Mouse (Mus musculus) heart, adult 2 months (tissue): ENCODE results near the gene Siah3. TPM values are rescaled to one million over a fixed set of nuclear protein-coding genes. Genes with fewer than 3 reads are reported as not detected.

Experiments used
- DNase-seq, 2 experiments: peaks; one replicate each; pipeline ENCODE4 v3.0.0; 2021
- H3K27ac ChIP-seq: fragments of 200-600 bp; 2 replicates; pipeline ENCODE4 v1.8.1; 2022
- H3K27me3 ChIP-seq: fragments of 200-500 bp; 2 replicates; pipeline ENCODE4 v1.6.1; 2012; ENCODE audit warnings: mild to moderate bottlenecking, low read length, inconsistent platforms, mixed read lengths; ENCODE audit not compliant: control insufficient read depth, insufficient read depth
- H3K36me3 ChIP-seq: fragments of 200-500 bp; 2 replicates; pipeline ENCODE4 v1.6.1; 2012; ENCODE audit warnings: low read length, inconsistent platforms; ENCODE audit not compliant: control insufficient read depth, insufficient read depth
- H3K4me1 ChIP-seq: fragments of 200-500 bp; 2 replicates; pipeline ENCODE4 v1.6.1; 2011; ENCODE audit warnings: low read length; ENCODE audit not compliant: control insufficient read depth, insufficient read depth
- H3K4me3 ChIP-seq: fragments of 200-600 bp; 2 replicates; pipeline ENCODE4 v1.8.1; 2022
- H3K79me2 ChIP-seq: fragments of 200-500 bp; replicated peaks from 2 replicates; pipeline ENCODE4 v1.6.1; 2012; ENCODE audit warnings: mild to moderate bottlenecking, inconsistent platforms, low read length, moderate library complexity, mixed read lengths; ENCODE audit not compliant: control insufficient read depth, insufficient read depth
- H3K9ac ChIP-seq: fragments of 200-500 bp; 2 replicates; pipeline ENCODE4 v1.6.1; 2012; ENCODE audit warnings: low read depth, mild to moderate bottlenecking, control low read depth, inconsistent platforms, low read length, mixed read lengths
- CTCF ChIP-seq: fragments of 200-600 bp; IDR thresholded peaks from 2 replicates; pipeline ENCODE4 v1.8.1; 2022; ENCODE audit warnings: antibody characterized with exemption, mild to moderate bottlenecking, moderate library complexity
- EP300 ChIP-seq: fragments of 200-500 bp; IDR thresholded peaks from 2 replicates; pipeline ENCODE4 v1.6.1; 2011; ENCODE audit warnings: low read depth, low read length, control low read depth; ENCODE audit not compliant: insufficient read depth
- POLR2A ChIP-seq: fragments of 200-500 bp; IDR thresholded peaks from 2 replicates; pipeline ENCODE4 v1.6.1; 2011; ENCODE audit warnings: mild to moderate bottlenecking, low read depth, low read length, control low read depth; ENCODE audit not compliant: insufficient read depth
- WGBS: fragments of 180-500 bp; shearing (Covaris S2); methylation state at CpG from one replicate; pipeline ENCODE4 v1.1.7; 2018; 5-methylcytosine and 5-hydroxymethylcytosine counted together
- intact Hi-C: fragments of 180-260 bp; cut with DNase I; formaldehyde crosslinking; loops from one replicate; pipeline ENCODE4 v1.15.1; 2025
- polyA plus RNA-seq: library from polyadenylated mRNA; depleted of rRNA; stranded (reverse); fragments of >200 nt; gene quantifications from 2 replicates; pipeline ENCODE4 v1.2.3, GENCODE M21; 2012
- total RNA-seq, 2 experiments: library from RNA; stranded (reverse); gene quantifications; 2 replicates each; pipeline ENCODE4 v1.2.3; 2021

Gene Siah3
- total and polyA plus RNA-seq, 3 experiments: 0.02 TPM; not detected in 2

- H3K27ac ChIP-seq: no peak overlapping the region
- H3K36me3 ChIP-seq: no peaks in the 10 kb centered on the region
- no peaks in the 10 kb centered on the region for H3K27me3 ChIP-seq
- no peaks in the 10 kb centered on the region for H3K79me2 ChIP-seq
- H3K4me1 ChIP-seq: no peaks in the 10 kb centered on the region
- H3K9ac ChIP-seq: no peak overlapping the region
- H3K4me3 ChIP-seq: no peak overlapping the region
- WGBS: 33% methylated on average over 2 of the region's 2 CpGs
- intact Hi-C loops: no loop called here
- DNase-seq: no peak
- TF ChIP-seq POLR2A: no peak
Measured at GRCm38 (mm10) chr14:75475887-75476286, 20.1 kb downstream of the Siah3 start.

- Histone ChIP-seq H3K79me2 (no peaks in the 10 kb centered on the region), H3K9ac (no peak overlapping the region), H3K4me3 (no peak overlapping the region), H3K4me1 (no peaks in the 10 kb centered on the region), H3K27ac (no peak overlapping the region), H3K27me3 (no peaks in the 10 kb centered on the region), H3K36me3 (no peaks in the 10 kb centered on the region)
- WGBS: 77% methylated on average over 15 of the region's 15 CpGs
- TF ChIP-seq EP300 (no peak), CTCF (no peak), POLR2A (no peak)
- intact Hi-C loops: no loop called here
- no peak for DNase-seq
Measured at GRCm38 (mm10) chr14:75482231-75483175, 26.7 kb downstream of the Siah3 start.

- no peaks in the 10 kb centered on the region for H3K4me1 ChIP-seq
- DNase-seq: no peak
- intact Hi-C loops: no loop called here
- H3K27me3 ChIP-seq: no peaks in the 10 kb centered on the region
- H3K36me3 ChIP-seq: no peaks in the 10 kb centered on the region
- no peak overlapping the region for H3K4me3 ChIP-seq
- H3K27ac ChIP-seq: no peak overlapping the region
- WGBS: 86% methylated on average over 6 of the region's 6 CpGs
- no peaks in the 10 kb centered on the region for H3K79me2 ChIP-seq
- no peak for TF ChIP-seq CTCF
- no peak for TF ChIP-seq POLR2A
- TF ChIP-seq EP300: no peak
- no peak overlapping the region for H3K9ac ChIP-seq
Measured at GRCm38 (mm10) chr14:75483176-75483546, 27.4 kb downstream of the Siah3 start.

GRCm38 (mm10) chr14:75487932-75488331, 32.1 kb downstream of the Siah3 start:
- H3K4me1 ChIP-seq: no peaks in the 10 kb centered on the region
- no peak overlapping the region for H3K4me3 ChIP-seq
- H3K79me2 ChIP-seq: no peaks in the 10 kb centered on the region
- WGBS: 84% methylated on average over 7 of the region's 7 CpGs
- H3K36me3 ChIP-seq: no peaks in the 10 kb centered on the region
- DNase-seq: no peak
- no peak overlapping the region for H3K27ac ChIP-seq
- H3K9ac ChIP-seq: no peak overlapping the region
- intact Hi-C loops: no loop called here
- TF ChIP-seq CTCF (no peak), EP300 (no peak)
- H3K27me3 ChIP-seq: no peaks in the 10 kb centered on the region

- no peak overlapping the region for H3K27ac ChIP-seq
- H3K4me3 ChIP-seq: no peak overlapping the region
- no peaks in the 10 kb centered on the region for H3K27me3 ChIP-seq
- TF ChIP-seq EP300: no peak
- no peak for TF ChIP-seq CTCF
- no peak for TF ChIP-seq POLR2A
- no peaks in the 10 kb centered on the region for H3K36me3 ChIP-seq
- 84% methylated on average over 14 of the region's 14 CpGs for WGBS
- H3K4me1 ChIP-seq: no peaks in the 10 kb centered on the region
- no peaks in the 10 kb centered on the region for H3K79me2 ChIP-seq
- intact Hi-C loops: no loop called here
- no peak for DNase-seq
- no peak overlapping the region for H3K9ac ChIP-seq
Measured at GRCm38 (mm10) chr14:75493555-75494194, 37.9 kb downstream of the Siah3 start.

- H3K36me3 ChIP-seq: no peaks in the 10 kb centered on the region
- intact Hi-C loops: no loop called here
- H3K4me3 ChIP-seq: no peak overlapping the region
- no peaks in the 10 kb centered on the region for H3K79me2 ChIP-seq
- DNase-seq: no peak
- no peak overlapping the region for H3K27ac ChIP-seq
- TF ChIP-seq EP300 (no peak), CTCF (no peak), POLR2A (no peak)
- 81% methylated on average over 6 of the region's 6 CpGs for WGBS
- H3K9ac ChIP-seq: no peak overlapping the region
- no peaks in the 10 kb centered on the region for H3K4me1 ChIP-seq
- H3K27me3 ChIP-seq: no peaks in the 10 kb centered on the region
Measured at GRCm38 (mm10) chr14:75494926-75495325, 39.1 kb downstream of the Siah3 start.
